Mouse (Mus musculus): ENCODE data around the gene Ugt2b38.
"Not testable (repeated sequence)": the region's sequence is repeated elsewhere in the genome, so short reads cannot be mapped to it uniquely, and the experiment has no call there.

Ugt2b38 gene

GRCm38 (mm10) chr5:87424041-87424440 is at the start of gene Ugt2b38:
Gene Ugt2b38 (minus strand): TSS chr5:87424203.
- not testable (repeated sequence) for DNase-seq (ENCODE audit: low spot score in 2 of 2)

- DNase-seq (ENCODE audit: low spot score in 2 of 2), result no peak
Measured at GRCm38 (mm10) chr5:87458810-87459209, 34.8 kb upstream of the Ugt2b38 start.

- DNase-seq (ENCODE audit: low spot score in 2 of 2), result no peak
Measured at GRCm38 (mm10) chr5:87457701-87458100, 33.7 kb upstream of the Ugt2b38 start.

- DNase-seq (ENCODE audit: low spot score in 2 of 2), result no peak
Measured at GRCm38 (mm10) chr5:87456216-87456850, 32.3 kb upstream of the Ugt2b38 start.

- DNase-seq (ENCODE audit: low spot score in 2 of 2), result no peak
Measured at GRCm38 (mm10) chr5:87455519-87455918, 31.5 kb upstream of the Ugt2b38 start.

GRCm38 (mm10) chr5:87452514-87452913 is 28.5 kb upstream of the Ugt2b38 start:
- DNase-seq (ENCODE audit: low spot score in 2 of 2), result not testable (repeated sequence)

GRCm38 (mm10) chr5:87436264-87436663 is 12.3 kb upstream of the Ugt2b38 start:
- DNase-seq (ENCODE audit: low spot score in 2 of 2), result peak; percentile 14 to 38

GRCm38 (mm10) chr5:87425676-87426075 is 1.7 kb upstream of the Ugt2b38 start:
- DNase-seq (ENCODE audit: low spot score in 2 of 2), result no peak

- no peak for DNase-seq (ENCODE audit: low spot score in 2 of 2)
Measured at GRCm38 (mm10) chr5:87396968-87397367, 27.0 kb downstream of the Ugt2b38 start.

GRCm38 (mm10) chr5:87390818-87391217 is 33.2 kb downstream of the Ugt2b38 start:
- DNase-seq (ENCODE audit: low spot score in 2 of 2), result no peak

GRCm38 (mm10) chr5:87380234-87380633 is 43.8 kb downstream of the Ugt2b38 start:
- DNase-seq (ENCODE audit: low spot score in 2 of 2), result no peak

- DNase-seq (ENCODE audit: low spot score in 2 of 2), result no peak
Measured at GRCm38 (mm10) chr5:87379825-87380224, 44.2 kb downstream of the Ugt2b38 start.

GRCm38 (mm10) chr5:87375874-87376383 is 48.1 kb downstream of the Ugt2b38 start:
- DNase-seq (ENCODE audit: low spot score in 2 of 2), result no peak

GRCm38 (mm10) chr5:87373502-87373863 is 50.5 kb downstream of the Ugt2b38 start:
- no peak for DNase-seq (ENCODE audit: low spot score in 2 of 2)

GRCm38 (mm10) chr5:87372788-87373501 is 51.1 kb downstream of the Ugt2b38 start:
- not testable (repeated sequence) for DNase-seq (ENCODE audit: low spot score in 2 of 2)

All from right cerebral cortex, adult 2 months (tissue).